Mouse (Mus musculus) ES-E14 (cell line): ENCODE results near the gene Itpripl1. TPM values are rescaled to one million over a fixed set of nuclear protein-coding genes. Genes with fewer than 3 reads are reported as not detected.
"Not testable (repeated sequence)": the region's sequence is repeated elsewhere in the genome, so short reads cannot be mapped to it uniquely, and the experiment has no call there.

Source experiments
- DNase-seq: peaks from one replicate; pipeline ENCODE4 v3.0.0-alpha.2; 2013; ENCODE audit warnings: low read depth, low spot score
- H3K27ac ChIP-seq: 2 replicates; pipeline ENCODE4 v1.5.1; 2012; ENCODE audit warnings: low read depth, mild to moderate bottlenecking, low read length, moderate library complexity, mixed read lengths; ENCODE audit not compliant: poor library complexity, insufficient read depth, severe bottlenecking
- H3K36me3 ChIP-seq: 2 replicates; pipeline ENCODE4 v1.6.1; 2012; ENCODE audit warnings: mild to moderate bottlenecking, low read length, moderate library complexity, mixed read lengths; ENCODE audit not compliant: control insufficient read depth, poor library complexity, insufficient read depth, severe bottlenecking
- H3K4me1 ChIP-seq, 2 experiments: fragments of 150-350 bp in 1 of 2; sonication (generic) in 1 of 2; 2 replicates each; pipeline ENCODE4 v1.6.1; 2012; ENCODE audit warnings: low read length in 2 of 2, mild to moderate bottlenecking in 1 of 2, mixed read lengths in 1 of 2; ENCODE audit not compliant: control insufficient read depth in 2 of 2, insufficient read depth in 2 of 2, poor library complexity in 1 of 2
- H3K4me3 ChIP-seq, 2 experiments: fragments of 150-350 bp in 1 of 2; sonication (generic) in 1 of 2; 2 replicates each; pipeline ENCODE4 v1.5.1; 2012; ENCODE audit warnings: low read length in 2 of 2, low read depth in 1 of 2, mild to moderate bottlenecking in 1 of 2, mixed read lengths in 1 of 2; ENCODE audit not compliant: insufficient read depth in 1 of 2, poor library complexity in 1 of 2, severe bottlenecking in 1 of 2
- H3K9ac ChIP-seq: 2 replicates; pipeline ENCODE4 v1.6.1; 2012; ENCODE audit warnings: low read depth, mild to moderate bottlenecking, low read length, mixed read lengths; ENCODE audit not compliant: poor library complexity, insufficient read depth, severe bottlenecking
- H3K9me3 ChIP-seq: fragments of 150-350 bp; sonication (generic); 2 replicates; pipeline ENCODE4 v1.6.1; 2012; ENCODE audit warnings: low read depth, mild to moderate bottlenecking, low read length; ENCODE audit not compliant: control insufficient read depth, insufficient read depth
- CHD2 ChIP-seq: IDR thresholded peaks from 2 replicates; pipeline ENCODE4 v1.6.1; 2014; ENCODE audit warnings: mild to moderate bottlenecking, low read depth, low read length, inconsistent platforms
- HCFC1 ChIP-seq: IDR thresholded peaks from 2 replicates; pipeline ENCODE4 v1.6.1; 2012; ENCODE audit warnings: low read length, inconsistent platforms, borderline replicate concordance; ENCODE audit not compliant: insufficient read depth
- MAFK ChIP-seq: IDR thresholded peaks from 2 replicates; pipeline ENCODE4 v1.6.1; 2014; ENCODE audit warnings: mild to moderate bottlenecking, low read depth, low read length, inconsistent platforms; ENCODE audit not compliant: insufficient read depth
- ZC3H11A ChIP-seq: IDR thresholded peaks from 2 replicates; pipeline ENCODE4 v1.6.1; 2012; ENCODE audit warnings: low read depth, mild to moderate bottlenecking, inconsistent platforms, low read length, borderline replicate concordance
- ZNF384 ChIP-seq: IDR thresholded peaks from 2 replicates; pipeline ENCODE4 v1.6.1; 2012; ENCODE audit warnings: low read depth, low read length, inconsistent platforms
- in situ Hi-C, 2 experiments: fragments of 600-800 bp; cut with MboI; formaldehyde crosslinking; loops; one replicate each; pipeline ENCODE4 v1.15.1; 2025; ENCODE audit warnings: low sequenced_read_pairs in 2 of 2, inconsistent platforms in 1 of 2; ENCODE audit not compliant: unreplicated experiment in 2 of 2
- total RNA-seq: library from RNA; depleted of rRNA; stranded (reverse); fragments of 300-350 nt; gene quantifications from 2 replicates; pipeline ENCODE4 v1.2.3, GENCODE M21; 2012; rRNA removed

Itpripl1 gene
- 14.1 and 20.0 TPM in 2 replicates for total RNA-seq

DNA sequence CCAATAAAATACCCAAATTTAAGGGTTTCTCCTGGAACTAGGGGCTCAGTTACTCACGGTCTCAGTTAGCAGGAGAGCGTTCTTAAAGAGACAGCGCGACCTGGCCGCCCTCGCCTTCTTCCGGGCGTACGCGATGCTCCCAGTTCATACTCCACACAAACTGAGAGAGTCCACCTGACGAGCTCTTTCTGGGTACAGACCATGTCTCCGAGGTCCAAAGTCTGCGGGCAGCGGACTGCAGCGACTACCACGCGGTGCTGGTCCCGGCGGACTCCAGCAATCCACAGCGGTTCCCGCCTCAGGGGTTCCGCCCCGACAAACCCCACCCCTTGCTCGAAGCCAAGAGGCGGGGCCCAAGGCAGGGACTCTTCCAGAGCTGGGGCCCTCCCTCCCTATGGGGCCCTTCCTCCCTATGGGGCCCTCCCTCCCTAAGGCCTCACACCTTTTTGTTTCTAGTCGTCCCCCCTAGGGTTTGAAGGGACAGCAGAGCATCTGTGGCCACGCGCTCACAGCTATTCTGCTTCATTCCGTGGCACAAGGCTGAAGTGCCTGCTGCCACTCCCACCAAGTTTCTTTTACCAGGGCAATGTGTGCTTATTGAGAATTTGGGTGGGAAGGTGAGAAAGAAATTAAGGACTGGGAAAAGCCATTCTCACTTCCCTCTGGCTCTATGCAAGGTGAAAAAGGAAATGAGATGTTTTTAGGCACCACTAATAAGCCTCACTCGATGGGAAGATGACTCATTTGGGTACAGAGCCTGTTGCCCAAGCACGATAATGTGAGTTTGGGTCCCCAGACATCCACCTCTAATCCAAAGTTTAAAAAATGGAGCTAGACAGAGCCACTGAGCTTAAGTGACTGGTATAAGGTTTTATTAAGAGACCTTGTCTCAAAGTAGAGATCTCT, at the start of gene Itpripl1:
TSS of gene Itpripl1 (minus strand) at position 285 of the 906 bp plus-strand sequence.
- DNase-seq = peak; percentile 44
- Histone ChIP-seq H3K4me3 (peak within 1 kb of the TSS; percentile 79 to 89), H3K9me3 (no peaks in the 10 kb centered on the region), H3K4me1 (peaks cover 0 to 9% of the 10 kb centered on the region in 2 experiments; a peak in 2 of 4 replicates), H3K9ac (peak within 1 kb of the TSS; percentile 84), H3K36me3 (peaks cover 12% of the 10 kb centered on the region), H3K27ac (0 out of 2 replicates have a peak within 1 kb of the TSS, but pooled peaks have one; percentile 11)
- TF ChIP-seq CHD2 = no peak
- no peak for TF ChIP-seq HCFC1
- no peak for TF ChIP-seq MAFK
- no peak for TF ChIP-seq ZC3H11A
- no peak for TF ChIP-seq ZNF384
- in situ Hi-C loops = no loop called here

DNA sequence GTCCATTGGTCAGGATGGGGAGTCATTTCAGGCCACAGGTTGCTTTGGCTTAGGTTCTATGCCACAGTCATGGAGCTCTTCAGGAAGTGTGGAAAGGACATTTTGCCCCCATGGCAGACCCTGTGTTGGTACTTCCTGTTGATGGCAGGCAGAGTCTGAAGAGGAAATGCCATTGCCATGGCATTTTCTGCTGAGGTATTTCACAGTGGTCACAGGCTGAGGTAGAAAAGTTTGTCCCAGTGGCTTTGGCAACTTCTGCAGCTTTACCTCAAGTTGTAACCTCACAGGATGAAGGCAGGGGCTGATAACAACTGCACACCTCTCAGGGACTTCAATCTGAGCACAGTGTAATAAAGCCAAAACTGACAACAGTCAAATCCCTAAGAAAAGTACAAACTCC, 46.3 kb upstream of the Itpripl1 start:
- H3K27ac ChIP-seq = no peak overlapping the region
- TF ChIP-seq HCFC1 (no peak), ZC3H11A (no peak), MAFK (no peak), CHD2 (no peak), ZNF384 (no peak)
- DNase-seq = no peak

DNA sequence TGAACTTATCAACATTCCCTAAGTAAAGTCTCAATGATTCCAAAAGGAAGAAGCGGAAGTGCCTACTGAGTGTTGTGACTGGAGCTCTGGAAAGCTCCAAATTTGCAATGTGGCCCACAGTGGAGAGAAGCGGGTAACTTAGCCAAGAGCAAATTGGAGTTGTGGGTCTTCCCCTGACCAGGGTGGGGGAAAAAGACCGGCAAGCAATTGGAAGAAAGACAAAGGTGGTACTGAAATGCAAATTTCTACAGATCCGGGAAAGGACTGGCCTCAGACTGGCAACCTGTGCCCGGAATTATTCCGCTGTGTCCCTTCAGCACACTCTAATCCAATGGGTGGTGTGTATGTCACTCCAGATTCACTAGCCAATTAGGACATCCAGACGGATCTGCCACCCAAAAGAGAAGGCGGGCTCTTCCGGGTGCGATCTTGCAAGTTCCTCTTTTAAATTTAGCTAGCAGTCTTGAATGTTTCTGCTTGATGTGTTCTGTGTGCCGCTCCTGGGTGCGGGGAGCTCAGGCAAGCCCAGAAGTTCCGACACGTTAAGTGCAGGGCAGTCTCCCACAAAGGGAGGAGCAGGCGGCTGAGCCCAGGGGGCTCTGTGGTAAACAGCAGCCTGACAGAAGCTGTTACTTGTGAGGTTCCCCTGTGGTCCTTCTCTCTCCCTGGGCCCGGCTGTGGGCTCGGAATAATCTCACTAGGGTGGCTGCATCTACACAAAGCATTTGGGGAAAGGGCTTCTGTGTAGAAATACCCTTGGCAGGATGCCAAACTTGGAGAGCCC, 39.5 kb upstream of the Itpripl1 start:
- peak; percentile 84 for DNase-seq
- Histone ChIP-seq H3K4me1 (peaks cover 0 to 3% of the 10 kb centered on the region in 2 experiments; a peak in 1 of 4 replicates), H3K4me3 (peak overlapping the region; percentile 82 to 86), H3K27ac (peak overlapping the region; percentile 95), H3K9me3 (no peaks in the 10 kb centered on the region), H3K36me3 (no peaks in the 10 kb centered on the region), H3K9ac (peak overlapping the region; percentile 93)
- no peak for TF ChIP-seq ZC3H11A
- no peak for TF ChIP-seq MAFK
- TF ChIP-seq CHD2 = peak; percentile 87
- TF ChIP-seq HCFC1 = peak; percentile 18; the same call in 1 of the 2 replicates
- in situ Hi-C loops = no loop called here

More for the DNA sequence above, 46.3 kb upstream of the Itpripl1 start:
- Histone ChIP-seq H3K9ac (no peak overlapping the region), H3K4me1 (no peaks in the 10 kb centered on the region), H3K36me3 (no peaks in the 10 kb centered on the region), H3K9me3 (no peaks in the 10 kb centered on the region), H3K4me3 (no peak overlapping the region)
- in situ Hi-C loops = no loop called here

DNA sequence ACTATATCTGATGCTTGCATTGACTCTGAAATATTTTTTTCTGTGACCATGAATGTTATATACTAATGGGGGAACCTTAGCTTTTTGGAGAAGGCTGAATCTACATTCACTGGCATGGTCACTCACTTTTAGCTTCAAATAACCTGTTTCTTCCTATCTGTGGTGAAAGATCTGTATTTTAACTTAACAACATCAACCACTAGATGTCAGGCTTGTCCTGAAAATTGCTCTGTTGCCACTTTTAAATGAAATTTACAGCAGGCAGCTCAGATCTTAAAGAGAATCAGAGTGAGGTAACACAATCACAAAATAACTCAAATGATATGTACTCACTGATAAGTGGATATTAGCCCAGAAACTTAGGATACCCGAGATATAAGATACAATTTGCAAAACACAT, 23.0 kb upstream of the Itpripl1 start:
- H3K27ac ChIP-seq, H3K9me3 ChIP-seq, H3K36me3 ChIP-seq, DNase-seq, H3K4me3 ChIP-seq, in situ Hi-C loops, H3K9ac ChIP-seq, H3K4me1 ChIP-seq: not testable (repeated sequence)
- TF ChIP-seq ZC3H11A = 0 out of 2 replicates have a peak, but pooled peaks have one; percentile 33
